Mouse (Mus musculus) left cerebral cortex, adult 2 months (tissue): Measurements from ENCODE around the gene Fbxo41. TPM values are rescaled to one million over a fixed set of nuclear protein-coding genes. Genes with fewer than 3 reads are reported as not detected.
A peak's percentile ranks its signal among the peaks of the same experiment; 100 is the strongest.

ENCODE experiments used
- DNase-seq, 2 experiments: peaks; one replicate each; pipeline ENCODE4 v3.0.0; 2021 to 2022; ENCODE audit warnings: low spot score in 2 of 2, mixed read lengths in 1 of 2; ENCODE audit errors: extremely low spot score in 1 of 2
- H3K27ac ChIP-seq: fragments of 200-600 bp; 2 replicates; pipeline ENCODE4 v1.8.1; 2022
- H3K4me3 ChIP-seq: fragments of 200-600 bp; 2 replicates; pipeline ENCODE4 v1.8.1; 2022
- CTCF ChIP-seq: fragments of 200-600 bp; IDR thresholded peaks from 2 replicates; pipeline ENCODE4 v1.8.1; 2022; ENCODE audit warnings: antibody characterized with exemption, mild to moderate bottlenecking, moderate library complexity
- intact Hi-C: fragments of 180-260 bp; cut with DNase I; formaldehyde crosslinking; loops from one replicate; pipeline ENCODE4 v1.15.1; 2025
- long read RNA-seq, 2 experiments: library from polyadenylated mRNA; stranded (forward); transcript quantifications; one replicate each; pipeline ENCODE4 v2.0.0; 2021; ENCODE audit warnings: borderline mapping rate in 2 of 2
- total RNA-seq, 2 experiments: library from RNA; stranded (reverse); gene quantifications; 2 replicates each; pipeline ENCODE4 v1.2.3; 2021

The Fbxo41 gene
- total RNA-seq, result 100 to 1,000 TPM; 101 to 102 TPM
- long read RNA-seq, experiment 1, full-length matches to known transcripts, result 63 of 120 reads
- long read RNA-seq, experiment 1, partial matches to known transcripts, result 26 of 120 reads
- long read RNA-seq, experiment 1, other reads (novel, unspliced or antisense), result 31 of 120 reads
- long read RNA-seq, experiment 2, full-length matches to known transcripts, result 86 of 152 reads
- long read RNA-seq, experiment 2, partial matches to known transcripts, result 33 of 152 reads
- long read RNA-seq, experiment 2, other reads (novel, unspliced or antisense), result 33 of 152 reads

DNA sequence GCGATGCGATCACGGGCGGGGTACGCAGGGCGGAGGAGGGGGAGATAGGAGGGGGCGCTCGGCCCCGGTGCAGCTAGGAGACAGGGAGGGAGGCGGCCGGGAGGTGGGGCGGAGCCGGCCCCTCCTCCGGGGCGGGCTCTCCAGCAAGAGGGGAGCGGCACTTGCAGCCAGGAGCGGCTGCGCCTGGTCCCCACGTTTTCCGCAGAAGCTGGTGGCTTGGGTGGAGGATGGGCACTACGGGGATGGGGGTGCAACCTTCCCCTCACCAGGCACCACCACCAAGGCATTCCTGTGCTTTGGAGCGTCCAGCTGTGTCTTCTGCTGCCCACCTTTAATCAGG, at the start of gene Fbxo41:
Fbxo41 (minus strand) TSS at position 84 of the 340 bp plus-strand sequence.
- intact Hi-C loops, result no loop called here
- peak; percentile 74 to 78 for DNase-seq
- no peak for TF ChIP-seq CTCF

DNA sequence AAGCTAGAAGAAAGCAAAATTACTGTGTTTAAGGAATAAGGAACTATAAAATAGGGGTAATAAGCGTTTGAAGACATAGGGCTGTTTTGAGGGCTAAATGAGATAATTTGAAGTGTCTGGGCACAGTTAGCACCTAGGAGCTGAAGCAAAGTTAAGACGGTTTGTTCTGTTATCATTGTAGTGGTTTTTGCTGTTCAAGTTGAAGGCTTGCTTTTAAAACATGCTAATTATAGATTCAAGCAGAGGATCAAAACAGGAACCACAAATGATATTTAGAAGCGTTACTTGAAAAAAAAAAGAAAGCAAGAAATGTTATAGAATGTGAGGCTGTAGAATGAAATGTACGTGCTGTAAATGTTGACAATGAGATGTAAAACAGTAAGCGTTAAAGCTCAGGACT, 44.8 kb upstream of the Fbxo41 start:
- no peak for TF ChIP-seq CTCF
- DNase-seq, result no peak
- intact Hi-C loops, result no loop called here
- Histone ChIP-seq H3K4me3 (no peak overlapping the region), H3K27ac (no peak overlapping the region)

More for the DNA sequence above, at the start of gene Fbxo41:
- H3K4me3 ChIP-seq, result peak within 1 kb of the TSS; percentile 89
- peak within 1 kb of the TSS; percentile 99 for H3K27ac ChIP-seq

- TF ChIP-seq CTCF, result no peak
- Histone ChIP-seq H3K27ac (peak overlapping the region; percentile 53), H3K4me3 (peak overlapping the region; percentile 3; the same call in 1 of the 2 replicates)
- DNase-seq, result peak; percentile 16 to 33
- intact Hi-C loops, result no loop called here
Measured at GRCm38 (mm10) chr6:85544251-85544881, 41.6 kb upstream of the Fbxo41 start.

GRCm38 (mm10) chr6:85543351-85544175, 40.8 kb upstream of the Fbxo41 start:
- Histone ChIP-seq H3K4me3 (no peak overlapping the region; the same call in 1 of the 2 replicates), H3K27ac (no peak overlapping the region; the same call in 1 of the 2 replicates)
- no peak for DNase-seq
- no peak for TF ChIP-seq CTCF
- intact Hi-C loops, result no loop called here

DNA sequence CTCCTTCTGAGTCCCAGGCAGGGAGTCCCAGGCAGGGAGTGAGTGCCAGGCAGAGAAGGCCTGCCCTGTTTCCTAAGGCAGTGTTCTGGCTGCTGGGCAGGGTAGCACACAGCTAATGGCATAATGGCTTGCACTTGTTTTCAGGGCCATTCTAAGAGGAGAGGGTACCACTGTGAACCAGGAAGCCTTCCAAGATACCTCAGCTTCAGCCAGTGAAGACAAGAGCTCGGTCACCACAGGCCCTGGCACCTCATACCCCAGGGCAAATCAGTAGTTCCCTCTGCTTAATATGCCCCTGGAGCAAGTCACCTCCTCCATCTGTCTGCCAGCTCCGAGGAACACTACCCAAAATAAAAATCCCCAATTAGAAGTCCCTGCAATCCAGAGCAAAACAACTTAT, 20.0 kb upstream of the Fbxo41 start:
- no peak overlapping the region for H3K4me3 ChIP-seq
- no peak for TF ChIP-seq CTCF
- intact Hi-C loops, result no loop called here
- H3K27ac ChIP-seq, result no peak overlapping the region
- peak in 1 of 2 experiments; percentile 18 for DNase-seq

GRCm38 (mm10) chr6:85522026-85522425, 19.2 kb upstream of the Fbxo41 start:
- intact Hi-C loops, result no loop called here
- Histone ChIP-seq H3K4me3 (no peak overlapping the region), H3K27ac (no peak overlapping the region)
- no peak for TF ChIP-seq CTCF
- DNase-seq, result no peak

DNA sequence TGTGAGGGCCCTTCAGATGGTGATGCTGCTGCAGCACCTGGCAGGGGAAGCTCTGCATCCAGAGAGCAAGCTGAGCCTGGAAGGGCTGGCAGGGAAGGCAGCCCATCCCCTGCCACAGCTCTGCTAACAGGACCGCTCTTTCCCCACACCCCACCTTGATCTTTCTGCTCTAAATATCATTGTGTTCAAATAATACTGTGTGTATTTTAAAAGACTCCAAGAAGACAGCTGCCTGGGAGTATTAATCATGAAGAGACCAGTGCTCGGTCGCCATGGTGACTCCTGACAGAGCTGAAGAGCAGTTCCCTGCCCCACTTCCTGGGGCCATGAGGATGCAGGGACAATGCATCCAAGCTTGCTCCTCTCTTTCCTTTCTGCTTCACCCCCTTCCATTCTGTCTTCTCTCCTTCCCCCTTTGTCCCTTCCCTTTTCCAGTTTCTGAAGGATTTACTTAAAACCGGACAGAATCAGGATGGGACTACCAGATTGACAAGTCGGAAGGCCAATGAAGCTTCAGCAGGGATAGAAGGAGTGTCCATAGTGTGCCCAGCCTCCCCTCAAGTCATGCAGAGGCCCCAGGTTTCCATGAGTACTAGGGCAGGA, 15.4 kb upstream of the Fbxo41 start:
- H3K27ac ChIP-seq, result peak overlapping the region; percentile 61
- H3K4me3 ChIP-seq, result no peak overlapping the region
- TF ChIP-seq CTCF, result no peak
- intact Hi-C loops, result loop anchor here (10.0 kb wide), 1 partner anchor 387 kb away; the partner anchor contains the start of gene Nat8f4
- peak; percentile 29 to 38 for DNase-seq

GRCm38 (mm10) chr6:85515941-85516340, 13.1 kb upstream of the Fbxo41 start:
- TF ChIP-seq CTCF, result no peak
- no peak overlapping the region for H3K27ac ChIP-seq
- no peak for DNase-seq
- H3K4me3 ChIP-seq, result no peak overlapping the region
- intact Hi-C loops, result loop anchor here (10.0 kb wide), 1 partner anchor 389 kb away; the partner anchor contains the start of gene Nat8f4

DNA sequence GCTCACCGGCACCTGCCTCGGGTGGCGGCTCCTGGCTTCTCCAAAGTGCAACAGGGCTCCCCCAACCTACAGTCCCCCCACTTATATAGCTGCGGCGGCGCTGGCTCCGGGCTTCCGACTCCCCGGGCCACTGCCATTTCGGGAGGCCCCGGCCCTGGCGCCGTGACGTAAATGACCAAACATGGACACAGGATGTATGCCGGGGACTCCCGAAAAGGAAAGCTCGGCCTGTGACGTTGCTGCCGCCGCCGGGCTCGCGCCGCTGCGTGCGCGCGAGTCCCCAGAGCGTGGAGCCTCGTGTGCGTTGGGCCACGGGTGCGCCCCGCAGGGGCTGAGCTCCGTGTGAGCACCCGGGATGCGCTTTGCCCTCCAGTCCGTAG, 10.7 kb upstream of the Fbxo41 start, which contains the start of gene Egr4:
Egr4 (minus strand) TSS at position 59 of the 380 bp plus-strand sequence.
- no peak for TF ChIP-seq CTCF
- DNase-seq, result peak; percentile 92
- H3K4me3 ChIP-seq, result peak within 1 kb of the TSS; percentile 50
- intact Hi-C loops, result loop anchor here (2.0 to 10.0 kb wide), 4 partner anchors 33 to 391 kb away; partner anchors contain the start of genes Alms1, Cct7, Nat8f4 and Pradc1
- H3K27ac ChIP-seq, result peak within 1 kb of the TSS; percentile 87

GRCm38 (mm10) chr6:85512577-85513530, 10.1 kb upstream of the Fbxo41 start:
- H3K4me3 ChIP-seq, result peak overlapping the region; percentile 50
- peak; percentile 39 to 47 for DNase-seq
- peak overlapping the region; percentile 87 for H3K27ac ChIP-seq
- TF ChIP-seq CTCF, result no peak
- intact Hi-C loops, result loop anchor here (2.0 to 10.0 kb wide), 4 partner anchors 32 to 392 kb away; partner anchors contain the start of genes Alms1, Cct7, Nat8f4 and Pradc1
